Mouse (Mus musculus): Measurements from ENCODE around the gene 2610301B20Rik. TPM values are rescaled to one million over a fixed set of nuclear protein-coding genes. Genes with fewer than 3 reads are reported as not detected.
"Not testable (repeated sequence)": the region's sequence is repeated elsewhere in the genome, so short reads cannot be mapped to it uniquely, and the experiment has no call there.

2610301B20Rik gene
- polyA plus RNA-seq, 1 experiment from 2014 or later, result 29.9 TPM

GRCm38 (mm10) chr4:10860825-10861224 lies 13.5 kb upstream of the 2610301B20Rik start:
- Histone ChIP-seq H3K36me3 (ENCODE audit: control insufficient read depth, insufficient read depth, low read length) (no peaks in the 10 kb centered on the region), H3K27ac (ENCODE audit: low read depth, low read length) (no peak overlapping the region), H3K27me3 (ENCODE audit: control insufficient read depth, insufficient read depth, low read length) (no peaks in the 10 kb centered on the region), H3K4me3 (ENCODE audit: low read length) (no peak overlapping the region), H3K4me2 (replicated peaks; ENCODE audit: low read depth, low read length) (no peak overlapping the region), H3K9ac (ENCODE audit: low read depth, low read length) (no peak overlapping the region), H3K4me1 (ENCODE audit: control insufficient read depth, insufficient read depth, low read length) (no peaks in the 10 kb centered on the region), H3K9me3 (ENCODE audit: control insufficient read depth, low read length) (no peaks in the 10 kb centered on the region)
- 75% methylated on average over 3 of the region's 3 CpGs for WGBS
- ATAC-seq (ENCODE audit: low FRiP score, low TSS enrichment), result peak; percentile 49; the same call in 1 of the 2 replicates

- H3K36me3 ChIP-seq (ENCODE audit: control insufficient read depth, insufficient read depth, low read length); H3K4me3 ChIP-seq (ENCODE audit: low read length); ATAC-seq (ENCODE audit: low FRiP score, low TSS enrichment); H3K4me2 ChIP-seq (replicated peaks; ENCODE audit: low read depth, low read length); H3K4me1 ChIP-seq (ENCODE audit: control insufficient read depth, insufficient read depth, low read length); H3K27ac ChIP-seq (ENCODE audit: low read depth, low read length); H3K9ac ChIP-seq (ENCODE audit: low read depth, low read length); H3K9me3 ChIP-seq (ENCODE audit: control insufficient read depth, low read length); H3K27me3 ChIP-seq (ENCODE audit: control insufficient read depth, insufficient read depth, low read length): not testable (repeated sequence)
- WGBS, result 93% methylated on average over 2 of the region's 2 CpGs
These were observed 11.4 kb upstream of the 2610301B20Rik start for GRCm38 (mm10) chr4:10862882-10863281.

DNA sequence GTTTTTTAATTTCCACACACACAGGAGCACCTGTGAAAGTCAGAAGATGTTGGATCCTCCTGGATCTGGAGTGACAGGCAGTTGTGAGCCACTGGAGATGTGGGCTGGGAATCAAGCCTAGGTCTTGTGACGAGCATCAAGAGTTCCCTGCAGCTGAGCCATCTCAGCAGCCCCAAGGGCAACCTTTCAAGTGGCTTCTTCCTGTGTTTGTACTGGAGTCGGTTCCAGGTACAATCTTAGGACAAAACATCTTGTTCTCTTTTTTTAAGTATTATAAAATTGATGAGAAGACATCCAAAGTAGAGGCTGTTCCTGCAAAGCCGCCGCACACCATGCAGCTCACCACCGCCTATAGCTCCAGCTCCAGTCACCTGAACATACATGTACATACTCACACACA lies 2.1 kb upstream of the 2610301B20Rik start:
- no peak overlapping the region for H3K27ac ChIP-seq (ENCODE audit: low read depth, low read length)
- H3K4me1 ChIP-seq (ENCODE audit: control insufficient read depth, insufficient read depth, low read length), result 0 out of 2 replicates have a peak, but pooled peaks cover 3% of the 10 kb centered on the region
- H3K4me3 ChIP-seq (ENCODE audit: low read length), result no peak overlapping the region
- no peak for ATAC-seq (ENCODE audit: low FRiP score, low TSS enrichment)
- no peaks in the 10 kb centered on the region for H3K27me3 ChIP-seq (ENCODE audit: control insufficient read depth, insufficient read depth, low read length)
- no peaks in the 10 kb centered on the region for H3K36me3 ChIP-seq (ENCODE audit: control insufficient read depth, insufficient read depth, low read length)
- H3K9ac ChIP-seq (ENCODE audit: low read depth, low read length), result no peak overlapping the region
- WGBS, result 83% methylated on average over 5 of the region's 5 CpGs
- no peak overlapping the region for H3K4me2 ChIP-seq (replicated peaks; ENCODE audit: low read depth, low read length)
- no peaks in the 10 kb centered on the region for H3K9me3 ChIP-seq (ENCODE audit: control insufficient read depth, low read length)

DNA sequence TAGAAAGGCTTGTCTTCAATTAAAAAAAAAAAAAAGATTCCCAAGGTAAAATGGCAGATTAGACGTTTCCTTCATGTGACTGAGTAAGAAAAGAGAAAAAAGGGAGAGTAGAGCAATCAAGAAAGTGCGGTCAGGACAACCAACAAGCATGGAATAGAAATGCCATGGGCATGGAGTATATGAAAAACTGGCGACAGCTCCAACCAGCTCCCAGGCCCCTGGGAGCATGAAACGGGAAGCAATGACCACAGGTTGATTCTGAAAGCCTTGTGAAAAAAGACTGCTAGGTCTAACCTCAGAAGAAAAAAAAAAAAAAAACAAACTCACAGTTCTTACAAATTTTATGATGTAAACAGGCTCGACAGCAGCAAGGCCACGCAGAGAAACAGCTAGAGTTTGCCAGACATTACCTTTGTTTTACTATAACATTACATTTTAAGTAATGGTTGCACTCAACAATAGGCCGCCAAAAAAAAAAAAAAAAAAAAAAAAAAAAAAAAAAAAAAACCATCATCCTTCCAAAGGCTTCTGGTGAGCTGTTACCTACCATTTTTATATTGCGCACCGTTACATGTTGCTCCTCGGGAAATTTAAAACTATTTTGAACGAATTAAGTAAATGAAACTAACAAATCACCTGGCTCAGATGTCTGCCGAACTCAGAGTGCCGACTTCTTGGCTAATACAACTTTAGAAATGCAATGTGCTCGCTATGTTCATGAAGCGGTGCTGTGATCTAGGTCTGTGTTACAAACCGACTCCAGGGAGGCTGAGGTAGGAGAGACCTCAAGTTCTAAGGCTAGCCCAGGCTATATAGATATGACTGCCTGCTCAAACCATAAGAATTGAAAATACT lies 1.4 kb upstream of the 2610301B20Rik start:
- H3K9me3 ChIP-seq (ENCODE audit: control insufficient read depth, low read length), result no peaks in the 10 kb centered on the region
- H3K27ac ChIP-seq (ENCODE audit: low read depth, low read length), result peak overlapping the region; percentile 98; the same call in 1 of the 2 replicates
- 27% methylated on average over 16 of the region's 16 CpGs for WGBS
- H3K4me2 ChIP-seq (replicated peaks; ENCODE audit: low read depth, low read length), result peak overlapping the region; percentile 61
- H3K4me1 ChIP-seq (ENCODE audit: control insufficient read depth, insufficient read depth, low read length), result 0 out of 2 replicates have a peak, but pooled peaks cover 3% of the 10 kb centered on the region
- peak overlapping the region; percentile 89; the same call in 1 of the 2 replicates for H3K9ac ChIP-seq (ENCODE audit: low read depth, low read length)
- ATAC-seq (ENCODE audit: low FRiP score, low TSS enrichment), result no peak
- H3K4me3 ChIP-seq (ENCODE audit: low read length), result peak overlapping the region; percentile 87
- H3K27me3 ChIP-seq (ENCODE audit: control insufficient read depth, insufficient read depth, low read length), result no peaks in the 10 kb centered on the region
- H3K36me3 ChIP-seq (ENCODE audit: control insufficient read depth, insufficient read depth, low read length), result no peaks in the 10 kb centered on the region

DNA sequence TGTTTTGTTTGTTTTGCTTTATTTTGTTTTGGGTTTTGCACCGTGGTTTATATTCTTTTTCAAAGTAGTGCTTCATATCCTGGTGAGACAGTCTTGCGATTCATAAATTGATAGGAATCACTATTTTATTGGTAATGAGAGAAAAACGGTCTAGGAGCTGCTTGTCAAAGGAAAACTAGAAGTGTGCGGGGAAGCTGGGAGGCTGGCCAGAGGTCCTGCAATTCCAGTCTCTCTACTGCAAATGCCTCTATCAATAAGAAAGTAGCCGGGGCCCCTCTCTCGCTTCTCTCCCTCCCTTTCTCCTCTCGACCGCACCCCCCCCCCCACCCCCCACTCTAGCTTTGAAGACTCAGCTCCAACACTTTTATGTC lies 764 bp upstream of the 2610301B20Rik start:
- H3K4me3 ChIP-seq (ENCODE audit: low read length), result peak overlapping the region; percentile 87
- no peaks in the 10 kb centered on the region for H3K27me3 ChIP-seq (ENCODE audit: control insufficient read depth, insufficient read depth, low read length)
- H3K27ac ChIP-seq (ENCODE audit: low read depth, low read length), result peak overlapping the region; percentile 98
- H3K9ac ChIP-seq (ENCODE audit: low read depth, low read length), result peak overlapping the region; percentile 89; the same call in 1 of the 2 replicates
- WGBS, result 3% methylated on average over 7 of the region's 8 CpGs
- H3K9me3 ChIP-seq (ENCODE audit: control insufficient read depth, low read length), result no peaks in the 10 kb centered on the region
- H3K4me1 ChIP-seq (ENCODE audit: control insufficient read depth, insufficient read depth, low read length), result 0 out of 2 replicates have a peak, but pooled peaks cover 3% of the 10 kb centered on the region
- ATAC-seq (ENCODE audit: low FRiP score, low TSS enrichment), result peak; percentile 61
- H3K36me3 ChIP-seq (ENCODE audit: control insufficient read depth, insufficient read depth, low read length), result no peaks in the 10 kb centered on the region
- peak overlapping the region; percentile 61 for H3K4me2 ChIP-seq (replicated peaks; ENCODE audit: low read depth, low read length)

GRCm38 (mm10) chr4:10874718-10875121 lies 422 bp downstream of the 2610301B20Rik start:
- Histone ChIP-seq H3K4me3 (ENCODE audit: low read length) (peak overlapping the region; percentile 87), H3K4me2 (replicated peaks; ENCODE audit: low read depth, low read length) (peak overlapping the region; percentile 61), H3K9ac (ENCODE audit: low read depth, low read length) (peak overlapping the region; percentile 89), H3K27me3 (ENCODE audit: control insufficient read depth, insufficient read depth, low read length) (no peaks in the 10 kb centered on the region), H3K36me3 (ENCODE audit: control insufficient read depth, insufficient read depth, low read length) (0 out of 2 replicates have a peak, but pooled peaks cover 3% of the 10 kb centered on the region), H3K27ac (ENCODE audit: low read depth, low read length) (peak overlapping the region; percentile 98), H3K4me1 (ENCODE audit: control insufficient read depth, insufficient read depth, low read length) (0 out of 2 replicates have a peak, but pooled peaks cover 3% of the 10 kb centered on the region), H3K9me3 (ENCODE audit: control insufficient read depth, low read length) (no peaks in the 10 kb centered on the region)
- under 1% methylated on average over 37 of the region's 37 CpGs for WGBS
- peak; percentile 86 for ATAC-seq (ENCODE audit: low FRiP score, low TSS enrichment)

DNA sequence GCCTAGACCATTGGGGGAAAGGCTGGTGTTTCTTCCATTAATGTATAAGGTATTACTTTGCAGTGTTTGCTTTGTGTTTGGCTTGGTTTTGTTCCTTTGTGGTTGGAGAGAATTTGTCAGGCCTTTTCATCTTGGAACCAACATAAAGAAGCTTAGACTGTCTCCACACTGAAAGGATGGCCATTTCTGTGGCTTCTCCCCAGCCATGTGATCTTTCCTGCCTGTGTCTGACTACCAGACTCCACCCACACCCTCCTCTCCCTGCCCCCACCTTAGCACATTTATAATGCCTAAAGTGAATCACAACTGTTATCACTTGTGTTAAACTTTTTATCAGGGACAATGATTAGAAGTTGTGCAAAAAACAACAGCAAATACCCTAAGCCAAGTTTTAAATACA lies 1.1 kb downstream of the 2610301B20Rik start:
- Histone ChIP-seq H3K27ac (ENCODE audit: low read depth, low read length) (no peak overlapping the region), H3K27me3 (ENCODE audit: control insufficient read depth, insufficient read depth, low read length) (no peaks in the 10 kb centered on the region), H3K9ac (ENCODE audit: low read depth, low read length) (peak overlapping the region; percentile 89; the same call in 1 of the 2 replicates), H3K4me2 (replicated peaks; ENCODE audit: low read depth, low read length) (peak overlapping the region; percentile 61), H3K4me3 (ENCODE audit: low read length) (peak overlapping the region; percentile 87), H3K9me3 (ENCODE audit: control insufficient read depth, low read length) (no peaks in the 10 kb centered on the region), H3K4me1 (ENCODE audit: control insufficient read depth, insufficient read depth, low read length) (0 out of 2 replicates have a peak, but pooled peaks cover 3% of the 10 kb centered on the region), H3K36me3 (ENCODE audit: control insufficient read depth, insufficient read depth, low read length) (peaks cover 8% of the 10 kb centered on the region)
- no peak for ATAC-seq (ENCODE audit: low FRiP score, low TSS enrichment)

DNA sequence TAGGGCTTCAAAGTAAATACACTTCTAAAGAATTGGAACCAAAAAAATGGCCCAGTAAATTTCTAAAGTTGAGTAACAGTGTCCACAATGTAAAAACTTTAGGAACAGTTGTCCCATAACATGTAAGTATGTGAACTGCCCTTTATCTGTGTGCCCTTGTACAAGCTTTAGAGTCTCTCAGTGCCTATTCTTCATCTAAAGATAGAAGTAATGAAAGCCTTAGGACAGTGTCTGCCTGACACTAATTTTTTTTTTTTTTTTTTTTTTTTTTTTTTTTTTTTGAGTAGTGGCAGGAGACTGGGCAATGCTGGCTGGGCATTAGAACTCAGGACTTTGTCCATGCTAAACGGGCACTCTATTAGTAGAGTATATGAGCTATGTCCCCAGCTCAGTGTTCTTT lies 2.8 kb downstream of the 2610301B20Rik start:
- Histone ChIP-seq H3K4me2 (replicated peaks; ENCODE audit: low read depth, low read length) (no peak overlapping the region), H3K4me3 (ENCODE audit: low read length) (no peak overlapping the region), H3K27me3 (ENCODE audit: control insufficient read depth, insufficient read depth, low read length) (no peaks in the 10 kb centered on the region), H3K9ac (ENCODE audit: low read depth, low read length) (no peak overlapping the region), H3K27ac (ENCODE audit: low read depth, low read length) (no peak overlapping the region), H3K36me3 (ENCODE audit: control insufficient read depth, insufficient read depth, low read length) (peaks cover 10% of the 10 kb centered on the region), H3K4me1 (ENCODE audit: control insufficient read depth, insufficient read depth, low read length) (0 out of 2 replicates have a peak, but pooled peaks cover 3% of the 10 kb centered on the region), H3K9me3 (ENCODE audit: control insufficient read depth, low read length) (no peaks in the 10 kb centered on the region)
- 88% methylated on average over 1 of the region's 1 CpGs for WGBS
- ATAC-seq (ENCODE audit: low FRiP score, low TSS enrichment), result no peak

- no peak for ATAC-seq (ENCODE audit: low FRiP score, low TSS enrichment)
- no peak overlapping the region for H3K9ac ChIP-seq (ENCODE audit: low read depth, low read length)
- H3K27me3 ChIP-seq (ENCODE audit: control insufficient read depth, insufficient read depth, low read length), result no peaks in the 10 kb centered on the region
- H3K4me1 ChIP-seq (ENCODE audit: control insufficient read depth, insufficient read depth, low read length), result no peaks in the 10 kb centered on the region
- no peak overlapping the region for H3K4me2 ChIP-seq (replicated peaks; ENCODE audit: low read depth, low read length)
- peaks cover 35% of the 10 kb centered on the region for H3K36me3 ChIP-seq (ENCODE audit: control insufficient read depth, insufficient read depth, low read length)
- WGBS, result 92% methylated on average over 8 of the region's 8 CpGs
- no peak overlapping the region for H3K4me3 ChIP-seq (ENCODE audit: low read length)
- peaks cover 7% of the 10 kb centered on the region; the same call in 1 of the 2 replicates for H3K9me3 ChIP-seq (ENCODE audit: control insufficient read depth, low read length)
- H3K27ac ChIP-seq (ENCODE audit: low read depth, low read length), result no peak overlapping the region
These were observed 9.6 kb downstream of the 2610301B20Rik start for GRCm38 (mm10) chr4:10883740-10884408.
